Mouse (Mus musculus): ENCODE results near the gene Ier3. TPM values are rescaled to one million over a fixed set of nuclear protein-coding genes. Genes with fewer than 3 reads are reported as not detected.
A peak's percentile ranks its signal among the peaks of the same experiment; 100 is the strongest.

Ier3 gene
- polyA plus RNA-seq (2015; fragmentation: Nextera tagmentation; extraction: Ambion mirVana) = 8.9 and 10.5 TPM in 2 replicates

DNA sequence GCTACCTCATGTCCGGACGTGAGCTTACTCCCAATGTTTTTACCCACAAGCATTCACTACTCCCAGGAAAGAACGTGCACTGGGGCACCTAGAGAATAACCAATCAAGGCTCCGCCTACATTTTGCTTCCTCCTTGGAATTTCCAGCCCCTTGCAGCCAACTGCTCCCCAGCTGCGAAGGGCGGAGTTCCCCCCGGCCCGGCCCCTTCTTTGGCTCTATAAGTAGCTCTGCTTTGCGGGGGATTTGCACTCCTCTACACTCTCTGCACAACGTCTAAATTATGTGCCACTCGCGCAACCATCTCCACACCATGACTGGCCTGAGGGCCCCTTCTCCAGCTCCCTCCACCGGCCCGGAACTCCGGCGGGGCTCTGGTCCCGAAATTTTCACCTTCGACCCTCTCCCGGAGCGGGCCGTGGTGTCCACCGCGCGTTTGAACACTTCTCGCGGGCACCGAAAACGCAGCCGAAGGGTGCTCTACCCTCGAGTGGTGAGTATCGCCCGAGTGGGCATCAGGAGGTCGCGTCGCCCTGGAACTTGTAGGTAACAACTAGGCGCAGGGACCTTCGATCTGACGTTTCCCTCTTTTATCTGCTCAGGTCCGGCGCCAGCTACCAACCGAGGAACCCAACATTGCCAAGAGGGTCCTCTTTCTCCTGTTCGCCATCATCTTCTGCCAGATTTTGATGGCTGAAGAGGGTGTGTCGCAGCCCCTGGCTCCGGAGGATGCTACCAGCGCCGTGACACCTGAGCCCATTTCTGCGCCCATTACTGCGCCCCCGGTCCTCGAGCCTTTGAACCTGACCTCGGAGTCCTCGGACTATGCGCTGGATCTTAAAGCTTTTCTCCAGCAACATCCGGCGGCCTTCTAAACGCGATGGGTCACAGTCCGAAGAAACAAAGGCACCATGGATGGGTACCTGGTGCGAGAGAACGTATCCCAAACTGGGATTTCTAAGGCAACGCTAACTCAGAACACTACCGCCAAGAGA lies at the start of gene Ier3:
TSS of gene Ier3 (plus strand) at position 246 of the 992 bp plus-strand sequence.
- Histone ChIP-seq H3K36me3 (ENCODE audit: control insufficient read depth, insufficient read depth, low read length) (peaks cover 6% of the 10 kb centered on the region; the same call in 1 of the 2 replicates), H3K4me2 (ENCODE audit: low read length) (peak within 1 kb of the TSS; percentile 79), H3K9ac (ENCODE audit: low read depth, low read length) (peak within 1 kb of the TSS; percentile 82), H3K4me3 (ENCODE audit: low read depth, low read length) (peak within 1 kb of the TSS; percentile 70), H3K27me3 (ENCODE audit: control insufficient read depth, insufficient read depth, low read depth, low read length) (peaks cover 8% of the 10 kb centered on the region; the same call in 1 of the 2 replicates), H3K9me3 (replicated peaks; ENCODE audit: control insufficient read depth, low read length, poor library complexity, severe bottlenecking) (no peaks in the 10 kb centered on the region), H3K4me1 (ENCODE audit: control insufficient read depth, insufficient read depth, low read length) (peaks cover 29% of the 10 kb centered on the region), H3K27ac (ENCODE audit: low read length) (peak within 1 kb of the TSS; percentile 84; the same call in 1 of the 2 replicates)
- ATAC-seq = no peak
- WGBS = under 1% methylated on average over 62 of the region's 62 CpGs

DNA sequence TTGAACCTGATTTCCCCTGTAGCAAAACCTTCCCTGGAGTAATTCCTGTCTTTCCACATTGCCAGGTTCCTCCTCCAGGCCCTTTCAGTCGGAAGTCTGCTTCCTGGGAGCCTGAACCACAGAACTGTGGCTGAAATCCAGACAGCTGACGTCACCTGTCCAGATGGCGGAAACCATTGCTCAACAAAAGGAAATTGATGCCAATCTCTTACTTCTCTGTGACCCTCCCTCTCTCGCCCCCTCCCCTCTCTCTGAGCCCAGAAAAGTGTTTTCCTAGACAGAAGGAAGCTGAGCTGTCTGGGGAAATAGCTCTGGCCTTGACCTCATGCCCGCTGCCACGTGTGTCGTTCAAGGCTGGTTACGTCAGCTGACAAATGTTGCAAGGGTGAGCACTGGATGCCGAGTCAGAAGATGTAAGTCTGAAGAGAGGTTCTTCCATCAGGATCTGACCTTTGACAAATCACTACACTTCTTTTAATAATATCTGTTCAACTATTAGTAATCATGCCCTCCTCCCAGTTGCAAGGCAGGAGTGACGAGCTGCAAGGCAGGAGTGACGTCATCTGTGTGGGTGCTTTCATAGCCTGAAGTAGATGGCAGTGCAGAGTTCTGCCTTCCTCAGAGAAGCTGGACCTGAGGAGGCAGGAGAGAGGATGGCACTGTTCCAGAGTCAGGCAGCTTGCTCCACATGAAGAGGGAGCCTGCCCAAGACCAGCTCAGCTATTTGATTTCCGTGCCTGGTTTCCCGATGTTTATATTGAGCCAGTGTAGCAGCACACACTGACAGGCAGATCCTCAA lies 44.5 kb upstream of the Ier3 start:
- Histone ChIP-seq H3K4me1 (ENCODE audit: control insufficient read depth, insufficient read depth, low read length) (no peaks in the 10 kb centered on the region), H3K4me2 (ENCODE audit: low read length) (no peak overlapping the region), H3K9ac (ENCODE audit: low read depth, low read length) (no peak overlapping the region), H3K4me3 (ENCODE audit: low read depth, low read length) (no peak overlapping the region), H3K27me3 (ENCODE audit: control insufficient read depth, insufficient read depth, low read depth, low read length) (no peaks in the 10 kb centered on the region), H3K36me3 (ENCODE audit: control insufficient read depth, insufficient read depth, low read length) (no peaks in the 10 kb centered on the region), H3K9me3 (replicated peaks; ENCODE audit: control insufficient read depth, low read length, poor library complexity, severe bottlenecking) (no peaks in the 10 kb centered on the region), H3K27ac (ENCODE audit: low read length) (no peak overlapping the region)
- ATAC-seq = no peak
- 60% methylated on average over 13 of the region's 13 CpGs for WGBS

DNA sequence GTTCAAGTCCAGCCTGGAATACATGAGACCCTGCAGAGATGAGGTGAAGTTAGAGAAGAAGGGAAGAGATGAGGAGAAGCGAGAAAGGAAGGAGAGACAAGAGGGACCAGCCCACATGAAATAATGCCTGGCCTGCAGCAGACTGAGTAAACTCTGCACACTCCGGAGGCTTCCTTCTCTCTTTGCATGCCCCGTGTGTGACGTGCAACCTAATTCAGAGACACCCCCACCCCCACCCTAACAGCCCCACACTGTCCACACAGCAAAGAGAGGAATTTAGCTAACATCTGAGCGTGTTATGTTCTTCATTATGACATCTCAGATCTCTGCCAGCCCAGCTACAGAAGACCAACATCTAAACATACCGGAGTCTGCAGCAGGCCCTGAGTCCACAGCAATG lies 42.5 kb upstream of the Ier3 start:
- H3K9ac ChIP-seq (ENCODE audit: low read depth, low read length) = no peak overlapping the region
- WGBS = 81% methylated on average over 6 of the region's 6 CpGs
- H3K4me2 ChIP-seq (ENCODE audit: low read length) = no peak overlapping the region
- no peak for ATAC-seq
- H3K9me3 ChIP-seq (replicated peaks; ENCODE audit: control insufficient read depth, low read length, poor library complexity, severe bottlenecking) = no peaks in the 10 kb centered on the region
- no peak overlapping the region for H3K4me3 ChIP-seq (ENCODE audit: low read depth, low read length)
- no peaks in the 10 kb centered on the region for H3K4me1 ChIP-seq (ENCODE audit: control insufficient read depth, insufficient read depth, low read length)
- no peaks in the 10 kb centered on the region for H3K36me3 ChIP-seq (ENCODE audit: control insufficient read depth, insufficient read depth, low read length)
- no peak overlapping the region for H3K27ac ChIP-seq (ENCODE audit: low read length)
- H3K27me3 ChIP-seq (ENCODE audit: control insufficient read depth, insufficient read depth, low read depth, low read length) = no peaks in the 10 kb centered on the region

DNA sequence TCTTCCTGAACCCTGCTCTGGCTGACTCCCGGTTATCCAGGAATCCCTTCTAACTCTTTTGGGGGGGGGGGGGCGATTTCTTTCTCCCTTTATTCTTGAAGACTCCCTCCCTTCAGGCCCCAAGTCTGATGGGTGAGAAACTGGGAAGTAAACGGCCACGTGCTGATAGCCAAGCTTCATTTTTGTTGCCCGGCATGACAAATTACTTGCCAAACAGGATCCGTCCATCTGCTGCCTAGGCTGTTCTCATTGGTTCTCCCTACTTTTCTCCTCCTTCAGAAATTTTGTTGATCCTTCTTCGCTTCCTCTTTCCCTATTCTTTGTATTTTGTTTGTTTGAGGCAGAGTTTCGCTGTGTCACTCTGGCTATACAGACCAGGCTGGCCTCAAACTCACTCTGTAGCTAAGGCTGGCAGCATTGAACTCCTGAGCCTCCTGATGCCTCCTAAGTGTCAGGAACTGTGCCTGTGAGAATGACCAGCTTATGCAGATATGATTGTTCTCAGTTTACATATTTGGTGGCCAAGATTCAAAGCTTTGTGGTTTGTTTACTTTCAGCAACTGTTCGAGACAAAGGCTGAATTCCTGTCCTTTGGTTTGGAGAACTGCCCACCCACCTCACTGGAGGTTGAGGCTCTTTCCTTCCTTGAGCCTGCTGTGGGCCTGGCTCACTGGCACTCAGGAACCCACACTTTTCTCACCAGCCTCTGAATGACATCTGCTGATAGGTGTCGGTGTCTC lies 41.8 kb upstream of the Ier3 start:
- no peak overlapping the region for H3K4me2 ChIP-seq (ENCODE audit: low read length)
- no peaks in the 10 kb centered on the region for H3K9me3 ChIP-seq (replicated peaks; ENCODE audit: control insufficient read depth, low read length, poor library complexity, severe bottlenecking)
- H3K9ac ChIP-seq (ENCODE audit: low read depth, low read length) = no peak overlapping the region
- no peak overlapping the region for H3K4me3 ChIP-seq (ENCODE audit: low read depth, low read length)
- ATAC-seq = no peak
- no peaks in the 10 kb centered on the region for H3K36me3 ChIP-seq (ENCODE audit: control insufficient read depth, insufficient read depth, low read length)
- no peaks in the 10 kb centered on the region for H3K27me3 ChIP-seq (ENCODE audit: control insufficient read depth, insufficient read depth, low read depth, low read length)
- WGBS = 73% methylated on average over 10 of the region's 10 CpGs
- H3K4me1 ChIP-seq (ENCODE audit: control insufficient read depth, insufficient read depth, low read length) = no peaks in the 10 kb centered on the region
- H3K27ac ChIP-seq (ENCODE audit: low read length) = no peak overlapping the region

DNA sequence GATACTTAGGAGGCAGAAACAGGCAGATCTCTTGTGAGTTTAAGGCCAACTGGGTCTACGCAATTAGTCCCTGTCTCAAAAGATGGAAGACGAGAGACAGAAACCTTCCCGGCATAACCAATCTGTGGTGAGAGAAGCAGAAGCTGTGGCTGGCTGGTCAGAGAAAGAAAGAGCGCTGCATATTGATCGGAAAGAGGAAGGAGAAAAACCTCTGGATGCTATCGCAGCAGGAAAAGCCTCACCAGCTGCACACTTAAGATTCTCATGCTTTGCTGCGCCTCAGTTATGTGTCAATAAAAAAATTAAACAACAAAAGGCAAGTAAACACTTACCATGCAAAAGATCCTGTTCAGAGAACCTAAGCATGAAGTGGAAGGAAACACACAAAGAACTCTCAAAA lies 41.1 kb upstream of the Ier3 start:
- Histone ChIP-seq H3K4me1 (ENCODE audit: control insufficient read depth, insufficient read depth, low read length) (no peaks in the 10 kb centered on the region), H3K9me3 (replicated peaks; ENCODE audit: control insufficient read depth, low read length, poor library complexity, severe bottlenecking) (no peaks in the 10 kb centered on the region), H3K4me3 (ENCODE audit: low read depth, low read length) (no peak overlapping the region), H3K27me3 (ENCODE audit: control insufficient read depth, insufficient read depth, low read depth, low read length) (no peaks in the 10 kb centered on the region), H3K4me2 (ENCODE audit: low read length) (no peak overlapping the region), H3K36me3 (ENCODE audit: control insufficient read depth, insufficient read depth, low read length) (no peaks in the 10 kb centered on the region), H3K27ac (ENCODE audit: low read length) (no peak overlapping the region), H3K9ac (ENCODE audit: low read depth, low read length) (no peak overlapping the region)
- WGBS = 93% methylated on average over 7 of the region's 7 CpGs
- no peak for ATAC-seq

DNA sequence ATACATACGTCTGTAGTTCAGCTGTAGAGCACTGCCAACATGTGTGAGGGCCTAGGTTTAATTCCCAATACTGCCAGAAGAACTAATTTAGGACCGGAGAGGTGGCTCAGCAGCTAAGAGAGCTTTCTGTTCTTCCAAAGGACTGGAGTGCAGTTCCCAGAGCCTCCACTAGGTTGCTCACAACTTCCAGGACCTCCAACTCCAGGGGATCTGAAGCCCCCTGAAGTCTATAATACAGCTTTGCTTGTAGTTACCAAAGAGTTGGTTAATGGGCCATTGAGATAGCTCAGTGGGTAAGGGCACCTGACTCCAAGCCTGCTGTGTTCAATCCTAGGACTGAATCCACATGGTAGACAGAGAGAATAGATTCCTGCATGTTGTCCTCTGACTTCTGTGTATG lies 39.1 kb upstream of the Ier3 start:
- Histone ChIP-seq H3K9ac (ENCODE audit: low read depth, low read length) (no peak overlapping the region), H3K4me2 (ENCODE audit: low read length) (no peak overlapping the region), H3K9me3 (replicated peaks; ENCODE audit: control insufficient read depth, low read length, poor library complexity, severe bottlenecking) (no peaks in the 10 kb centered on the region), H3K36me3 (ENCODE audit: control insufficient read depth, insufficient read depth, low read length) (no peaks in the 10 kb centered on the region), H3K4me3 (ENCODE audit: low read depth, low read length) (no peak overlapping the region), H3K27me3 (ENCODE audit: control insufficient read depth, insufficient read depth, low read depth, low read length) (no peaks in the 10 kb centered on the region), H3K27ac (ENCODE audit: low read length) (no peak overlapping the region), H3K4me1 (ENCODE audit: control insufficient read depth, insufficient read depth, low read length) (no peaks in the 10 kb centered on the region)
- ATAC-seq = no peak
- WGBS = 82% methylated on average over 2 of the region's 2 CpGs

DNA sequence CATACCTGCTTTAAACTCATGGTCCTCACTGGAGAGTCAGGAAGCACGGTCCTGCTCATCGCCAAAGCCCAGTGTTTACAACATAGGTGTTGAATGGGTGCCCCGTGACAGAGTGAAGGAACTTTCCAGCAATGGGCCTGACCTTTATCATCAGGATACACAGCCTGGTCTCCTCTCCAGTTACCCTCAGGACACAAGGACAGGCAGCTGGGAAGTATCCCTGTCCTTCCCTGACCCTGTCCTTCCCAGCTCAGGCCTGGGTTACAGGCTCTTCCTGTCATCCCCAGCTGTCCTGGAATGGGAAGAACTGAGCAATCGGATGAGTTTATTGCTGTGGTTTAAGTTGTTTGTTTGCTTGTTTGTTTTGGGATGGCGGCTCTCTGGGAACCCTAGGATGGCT lies 38.6 kb upstream of the Ier3 start:
- WGBS = 90% methylated on average over 5 of the region's 5 CpGs
- no peak for ATAC-seq
- no peak overlapping the region for H3K4me3 ChIP-seq (ENCODE audit: low read depth, low read length)
- no peaks in the 10 kb centered on the region for H3K36me3 ChIP-seq (ENCODE audit: control insufficient read depth, insufficient read depth, low read length)
- H3K4me2 ChIP-seq (ENCODE audit: low read length) = no peak overlapping the region
- no peaks in the 10 kb centered on the region for H3K4me1 ChIP-seq (ENCODE audit: control insufficient read depth, insufficient read depth, low read length)
- H3K27me3 ChIP-seq (ENCODE audit: control insufficient read depth, insufficient read depth, low read depth, low read length) = no peaks in the 10 kb centered on the region
- no peaks in the 10 kb centered on the region for H3K9me3 ChIP-seq (replicated peaks; ENCODE audit: control insufficient read depth, low read length, poor library complexity, severe bottlenecking)
- no peak overlapping the region for H3K27ac ChIP-seq (ENCODE audit: low read length)
- no peak overlapping the region for H3K9ac ChIP-seq (ENCODE audit: low read depth, low read length)

DNA sequence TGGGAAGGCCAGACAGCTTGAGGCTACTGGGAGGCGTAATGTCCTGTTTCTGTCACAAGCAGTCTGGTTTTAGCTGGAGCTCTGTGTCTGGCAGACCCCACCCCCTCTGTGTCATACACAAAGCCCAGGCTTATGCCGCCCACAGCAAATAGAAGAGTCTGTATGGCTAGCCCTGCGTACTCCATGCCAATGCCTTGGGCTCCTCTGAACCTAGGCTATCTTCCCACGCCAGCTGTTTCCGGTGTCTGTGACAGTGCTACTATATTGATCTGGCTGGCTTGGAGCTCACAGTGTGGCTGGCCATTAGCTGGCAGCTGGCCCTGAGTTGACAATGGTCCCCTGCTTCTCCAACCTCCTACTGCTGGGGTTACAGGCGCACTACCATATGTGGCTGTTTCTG lies 37.5 kb upstream of the Ier3 start:
- WGBS = 83% methylated on average over 6 of the region's 6 CpGs
- H3K4me1 ChIP-seq (ENCODE audit: control insufficient read depth, insufficient read depth, low read length) = no peaks in the 10 kb centered on the region
- no peak overlapping the region for H3K27ac ChIP-seq (ENCODE audit: low read length)
- no peaks in the 10 kb centered on the region for H3K27me3 ChIP-seq (ENCODE audit: control insufficient read depth, insufficient read depth, low read depth, low read length)
- H3K4me3 ChIP-seq (ENCODE audit: low read depth, low read length) = no peak overlapping the region
- ATAC-seq = 0 out of 2 replicates have a peak, but pooled peaks have one; percentile 45
- no peaks in the 10 kb centered on the region for H3K9me3 ChIP-seq (replicated peaks; ENCODE audit: control insufficient read depth, low read length, poor library complexity, severe bottlenecking)
- H3K4me2 ChIP-seq (ENCODE audit: low read length) = no peak overlapping the region
- no peaks in the 10 kb centered on the region for H3K36me3 ChIP-seq (ENCODE audit: control insufficient read depth, insufficient read depth, low read length)
- H3K9ac ChIP-seq (ENCODE audit: low read depth, low read length) = no peak overlapping the region

Data from midbrain, embryonic 16.5 days (tissue).